Mouse (Mus musculus) T-cell, adult 2 months (primary cell): ENCODE measurements around the gene Polr3c.
A peak's percentile ranks its signal among the peaks of the same experiment; 100 is the strongest.
"Not testable (repeated sequence)": the region's sequence is repeated elsewhere in the genome, so short reads cannot be mapped to it uniquely, and the experiment has no call there.

Experiments
- DNase-seq: peaks from one replicate; pipeline ENCODE4 v3.0.0; 2022; ENCODE audit warnings: low spot score

Gene Polr3c

DNA sequence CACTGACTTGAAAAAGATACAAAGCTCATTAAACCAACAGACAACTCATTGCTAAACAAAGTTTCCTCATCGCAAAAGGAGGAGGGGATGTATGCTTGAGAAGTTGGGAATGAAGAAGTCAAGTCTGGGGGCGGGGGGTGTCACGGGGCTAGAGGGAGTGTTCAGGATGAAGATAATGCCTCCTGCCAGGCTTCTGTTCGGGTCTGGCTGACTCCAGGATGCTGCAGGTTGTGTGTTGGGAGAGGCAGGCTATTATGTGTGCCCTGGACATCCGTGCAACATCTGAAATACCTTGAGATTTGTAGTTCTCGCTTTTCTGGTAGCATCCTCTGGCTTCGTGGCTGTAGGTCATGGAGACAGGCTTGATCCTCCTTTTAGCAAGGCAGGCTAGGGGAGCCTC lies 49.0 kb downstream of the Polr3c start:
- DNase-seq, result no peak

DNA sequence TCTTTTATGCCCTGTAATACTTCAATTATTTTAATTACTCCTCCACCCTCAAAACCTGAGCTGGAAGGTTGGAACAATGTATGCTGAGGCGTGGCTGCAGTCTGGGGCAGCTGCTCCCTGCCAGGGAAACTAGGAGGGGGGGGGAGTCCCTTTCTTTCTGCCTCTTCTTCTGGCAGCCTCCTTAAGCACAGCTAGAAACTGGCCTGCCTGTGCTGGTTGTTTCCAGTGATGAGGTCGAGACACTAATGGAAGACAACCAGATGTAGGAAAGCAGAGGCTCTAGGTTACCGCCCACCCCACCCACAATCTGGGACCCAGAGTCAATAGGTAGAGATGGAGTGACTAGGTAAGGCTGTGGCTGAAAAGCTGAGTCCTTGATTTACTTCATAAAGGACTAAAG lies 51.7 kb downstream of the Polr3c start:
- no peak for DNase-seq

DNA sequence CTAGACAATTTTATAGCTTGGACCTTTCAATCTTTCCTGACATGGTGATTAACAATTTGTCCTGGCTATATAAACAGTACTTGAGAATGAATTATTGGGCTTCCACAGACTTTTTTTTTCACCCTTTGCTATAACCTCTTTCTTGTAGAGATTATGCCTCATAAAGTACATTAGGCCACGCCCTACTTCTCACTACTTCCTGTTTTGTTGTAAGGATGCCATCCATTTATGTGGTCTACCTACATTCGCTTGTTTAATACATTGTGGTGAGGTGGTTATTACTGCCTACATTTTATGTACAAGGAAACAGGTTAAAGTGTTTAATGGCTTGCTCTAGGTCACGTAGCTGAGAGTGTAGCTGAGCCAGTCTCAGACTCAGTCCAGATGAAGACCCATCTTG lies 52.3 kb downstream of the Polr3c start:
- DNase-seq, result peak; percentile 46

DNA sequence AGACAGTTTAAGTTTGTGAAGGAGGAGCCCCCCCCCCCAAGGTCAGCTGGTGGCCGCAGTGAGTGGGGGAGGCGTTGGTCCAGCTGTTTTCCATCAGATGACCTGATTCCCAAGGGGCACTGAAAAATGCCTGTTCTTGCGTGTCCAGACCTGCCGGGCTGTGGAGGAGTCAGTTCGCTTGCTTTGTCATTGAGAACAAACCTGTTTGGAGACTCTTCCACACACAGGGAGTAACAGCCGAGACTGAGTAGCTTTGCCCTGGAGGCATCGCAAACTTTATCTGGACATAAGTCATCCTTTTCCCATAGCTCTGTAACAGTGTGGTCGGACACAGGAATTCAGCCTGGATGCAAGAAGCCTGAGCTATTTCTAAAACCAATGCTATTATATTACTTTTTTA lies 53.0 kb downstream of the Polr3c start:
- DNase-seq, result no peak

DNA sequence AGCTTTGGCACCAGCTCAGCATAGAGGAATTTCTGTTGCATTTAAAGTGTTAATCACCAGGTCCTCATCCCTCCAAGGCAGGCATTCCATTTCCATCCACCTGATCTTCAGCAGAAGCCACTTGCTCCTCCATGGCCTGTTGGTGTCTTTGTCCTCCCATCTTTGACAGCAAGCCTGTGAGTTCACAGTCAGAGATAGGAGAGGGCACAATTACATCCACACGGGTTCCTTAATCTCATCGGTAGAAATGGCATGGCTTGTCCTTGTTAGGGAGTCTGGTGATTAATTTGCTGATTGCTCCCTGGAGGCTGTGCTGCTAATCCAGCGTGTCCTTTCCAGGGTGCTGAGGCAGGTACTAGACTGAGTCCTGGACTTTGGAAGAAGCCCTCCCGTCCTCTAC lies 53.9 kb downstream of the Polr3c start:
- no peak for DNase-seq

DNA sequence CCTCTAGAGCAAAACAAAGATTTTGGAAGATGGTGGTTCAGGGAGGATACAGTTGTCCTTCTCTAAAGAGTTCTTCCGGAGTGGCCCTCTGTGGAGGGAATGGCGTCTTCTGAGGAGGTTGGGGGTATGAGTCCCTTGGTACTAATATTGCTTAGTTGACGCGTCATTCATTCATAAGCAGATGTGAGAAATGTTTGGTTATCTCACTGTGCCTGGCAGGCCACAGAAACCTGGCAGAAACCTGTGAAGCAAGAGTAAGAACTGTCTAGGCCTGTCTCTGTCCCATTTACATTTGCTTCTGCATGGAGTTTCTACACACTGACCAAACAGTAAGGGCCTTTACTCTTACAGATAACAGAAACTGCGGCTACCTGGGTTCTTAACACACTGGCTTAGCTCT lies 55.9 kb downstream of the Polr3c start:
- DNase-seq, result no peak

DNA sequence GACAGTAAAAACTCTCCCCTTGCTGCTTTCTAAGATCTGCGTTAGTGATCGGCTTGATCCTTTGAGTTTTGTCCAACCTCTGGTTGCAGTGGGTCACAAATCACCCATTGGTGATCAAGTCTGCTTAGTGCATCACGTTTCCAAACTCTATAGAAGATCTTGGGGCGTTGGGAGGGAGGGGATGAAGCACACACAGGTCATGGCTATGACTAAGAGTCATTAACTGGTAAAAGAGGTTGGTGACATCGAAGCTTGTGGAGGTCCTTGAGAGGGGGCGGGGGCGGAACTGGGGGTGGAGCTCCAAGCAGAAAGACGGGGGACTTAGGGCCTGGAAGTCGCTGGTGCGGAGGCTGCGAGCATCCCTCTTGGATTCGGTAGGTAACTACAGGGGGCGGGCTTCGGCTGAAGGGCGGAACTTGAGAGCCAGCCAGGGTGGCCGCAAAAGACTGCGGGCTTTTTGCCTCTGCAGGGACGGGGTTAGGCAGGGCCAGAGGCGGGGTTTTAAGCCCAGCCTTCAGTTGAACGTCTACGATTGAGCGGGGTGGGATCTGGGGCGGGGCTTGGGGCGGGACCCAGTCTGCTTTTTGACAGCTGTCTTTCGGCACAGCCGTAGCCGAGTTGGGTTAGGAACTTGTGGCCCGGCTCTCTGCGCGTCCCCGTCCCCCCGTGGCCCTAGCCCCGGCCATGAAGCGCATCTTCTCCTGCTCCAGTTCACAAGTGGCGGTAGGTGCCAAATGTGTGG lies 57.5 kb downstream of the Polr3c start, which contains the start of gene Ankrd35:
Gene Ankrd35, plus strand, starts transcription at position 405 of the 742 bp plus-strand sequence.
- peak; percentile 89 for DNase-seq

DNA sequence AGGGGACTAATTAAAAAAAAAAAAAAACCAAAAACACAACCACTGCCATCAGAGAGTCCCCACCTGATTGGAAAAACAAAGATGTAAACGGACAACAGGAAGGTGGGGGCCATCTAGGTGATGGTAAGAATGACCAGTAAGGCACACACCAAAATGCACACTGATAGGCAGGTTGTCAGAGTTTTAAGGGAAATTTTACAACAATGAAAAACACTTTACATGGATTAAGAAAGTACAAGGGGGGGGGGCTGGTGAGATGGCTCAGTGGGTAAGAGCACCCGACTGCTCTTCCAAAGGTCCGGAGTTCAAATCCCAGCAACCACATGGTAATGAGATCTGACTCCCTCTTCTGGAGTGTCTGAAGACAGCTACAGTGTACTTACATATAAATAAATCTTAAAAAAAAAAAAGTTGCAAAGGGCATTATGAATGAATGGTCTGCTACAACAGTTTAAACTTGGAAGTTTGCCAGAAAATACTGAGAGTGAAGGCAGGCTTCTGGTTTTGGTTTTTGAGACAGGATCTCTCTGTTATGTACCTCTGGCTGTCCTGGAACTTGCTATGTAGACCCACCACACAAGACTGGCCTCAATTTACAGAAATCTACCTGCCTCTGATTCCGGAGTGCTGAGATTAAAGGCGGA lies 58.9 kb downstream of the Polr3c start:
- no peak for DNase-seq

DNA sequence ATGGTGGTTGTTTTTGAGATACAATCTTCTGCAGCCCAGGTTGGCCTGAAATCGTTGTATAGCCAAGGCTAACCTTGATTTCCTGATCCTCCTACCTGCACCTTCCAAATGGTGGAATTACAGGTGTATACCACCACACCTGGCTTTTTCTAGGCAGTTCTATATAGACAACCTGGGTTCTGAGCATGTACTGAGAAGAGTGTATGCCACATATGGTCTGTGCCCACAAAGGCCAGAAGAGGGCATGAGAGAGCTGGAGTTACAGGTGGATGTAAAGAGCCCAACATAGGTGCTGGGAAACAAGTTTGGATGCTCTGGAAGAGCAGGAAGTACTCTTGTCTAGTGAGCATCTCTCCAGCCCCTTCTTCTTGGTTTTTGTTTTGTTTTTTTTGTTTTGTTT lies 60.1 kb downstream of the Polr3c start:
- peak; percentile 22 for DNase-seq

DNA sequence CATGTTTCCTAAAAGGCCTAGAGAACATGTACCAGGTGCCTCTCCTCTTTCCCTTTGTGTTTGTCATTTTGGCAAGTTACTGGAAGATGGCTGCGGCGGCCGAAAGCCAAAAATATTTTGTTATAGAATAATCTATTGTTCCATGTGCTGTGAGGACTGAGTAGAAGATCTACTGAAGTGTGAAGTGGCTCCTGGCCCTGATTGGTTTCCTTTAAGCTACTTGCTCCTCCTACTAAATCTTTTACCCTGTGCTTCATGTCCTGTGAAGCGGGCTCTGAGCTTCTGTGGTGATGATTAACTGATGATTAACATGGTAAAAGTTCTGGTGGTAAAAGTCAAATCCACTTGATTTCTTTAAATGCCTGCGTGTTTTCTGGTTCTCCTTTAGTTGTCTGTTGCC lies 60.5 kb downstream of the Polr3c start:
- DNase-seq, result no peak

DNA sequence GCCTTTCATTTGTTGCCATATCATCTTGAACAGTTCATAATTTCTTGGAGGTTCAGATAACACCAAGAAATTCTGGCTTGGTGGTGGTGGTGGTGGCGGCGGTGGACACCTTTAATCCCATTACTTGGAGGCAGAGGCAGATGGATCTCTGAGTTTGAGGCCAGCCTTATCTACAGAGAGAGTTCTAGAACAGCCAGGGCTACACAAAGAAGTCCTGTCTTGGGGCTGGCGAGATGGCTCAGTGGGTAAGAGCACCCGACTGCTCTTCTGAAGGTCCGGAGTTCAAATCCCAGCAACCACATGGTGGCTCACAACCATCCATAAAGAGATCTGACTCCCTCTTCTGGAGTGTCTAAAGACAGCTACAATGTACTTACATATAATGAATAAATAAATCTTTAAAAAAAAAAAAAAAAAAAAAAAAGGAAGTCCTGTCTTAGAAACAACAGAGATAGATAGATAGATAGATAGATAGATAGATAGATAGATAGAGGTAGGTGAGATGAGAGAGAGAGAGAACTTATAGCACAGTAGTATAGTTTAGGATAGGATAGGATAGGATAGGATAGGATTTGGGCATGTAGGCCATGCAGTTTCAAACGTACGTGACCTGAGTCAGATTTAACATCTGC lies 61.6 kb downstream of the Polr3c start:
- not testable (repeated sequence) for DNase-seq

DNA sequence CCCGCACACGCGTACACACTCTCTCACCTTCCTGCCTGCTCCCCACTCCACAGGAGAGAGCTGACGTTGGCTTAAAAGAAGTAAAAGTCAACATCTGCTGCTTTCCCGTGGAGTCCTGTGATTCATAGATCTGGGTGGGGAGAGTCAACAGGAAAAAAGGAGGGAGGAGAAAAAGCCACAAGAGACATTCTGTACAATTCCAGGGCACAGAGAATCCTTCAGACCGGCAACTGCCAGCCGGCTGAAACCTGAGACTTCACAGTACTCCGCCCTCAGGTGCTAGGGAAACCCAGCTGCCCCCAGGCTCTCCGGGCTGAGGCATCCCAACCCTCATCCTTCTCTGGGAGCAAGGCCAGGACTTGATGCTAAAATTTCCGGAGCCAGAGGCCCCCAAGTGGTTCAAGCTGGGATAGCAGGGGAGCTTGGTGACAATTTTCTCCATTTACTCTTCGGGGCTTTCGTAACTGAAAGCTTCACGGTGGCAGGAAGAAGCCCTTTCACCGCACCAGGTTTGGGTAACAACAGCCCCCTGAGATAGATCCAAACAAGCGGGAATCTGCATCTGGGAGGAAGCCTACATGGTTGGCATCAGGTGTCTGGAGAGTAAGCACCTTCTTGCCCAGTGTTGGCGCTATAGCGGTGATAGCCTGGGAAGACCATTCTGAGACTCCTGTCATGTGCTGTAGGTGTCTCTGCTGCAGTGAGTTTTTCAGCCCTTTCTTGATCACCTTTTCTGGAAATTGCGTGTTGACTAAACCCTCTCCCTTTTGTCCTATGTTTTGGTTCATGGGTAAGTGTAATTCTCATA lies 63.8 kb downstream of the Polr3c start:
- DNase-seq, result peak; percentile 45

DNA sequence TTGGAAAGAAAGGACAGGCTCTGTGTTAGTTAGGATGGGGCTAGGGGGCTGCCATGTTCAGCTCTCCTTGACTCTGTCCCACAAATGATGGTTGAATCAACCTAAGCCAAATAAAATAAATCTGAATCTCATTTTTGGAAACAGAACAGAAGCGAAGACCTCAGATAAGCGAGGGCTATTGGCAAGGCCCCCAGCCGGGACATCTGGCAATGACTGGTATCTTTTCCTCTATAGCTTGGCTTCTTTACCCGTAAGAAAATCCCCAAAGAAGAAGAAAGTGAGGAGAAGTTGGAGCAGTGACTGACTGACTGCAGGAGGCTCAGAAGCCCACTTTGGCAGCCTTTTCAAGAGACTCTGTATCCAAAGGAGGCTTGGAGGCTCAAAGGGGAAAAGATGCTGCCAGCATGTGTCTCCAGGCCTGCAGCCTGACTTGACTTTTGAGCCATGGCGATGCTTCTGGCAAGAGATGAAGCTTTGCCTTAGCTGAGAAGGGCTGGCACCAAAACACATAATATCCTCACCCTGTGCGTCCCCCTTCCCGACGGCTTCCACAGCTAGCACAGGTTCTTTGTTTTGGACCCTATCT lies 64.6 kb downstream of the Polr3c start:
- no peak for DNase-seq
